Mouse (Mus musculus) urinary bladder, postnatal 0 days (tissue): Measurements from ENCODE around the gene Nap1l2. TPM values are rescaled to one million over a fixed set of nuclear protein-coding genes. Genes with fewer than 3 reads are reported as not detected.

ENCODE experiments used
- polyA plus RNA-seq: library from polyadenylated mRNA; unstranded; fragments of >200 nt; fragmentation: Nextera tagmentation; extraction: Ambion mirVana; gene quantifications from 2 replicates; pipeline ENCODE4 v1.2.1, GENCODE M21; 2015

The Nap1l2 gene
- 0.24 TPM in 2 replicates for polyA plus RNA-seq

DNA sequence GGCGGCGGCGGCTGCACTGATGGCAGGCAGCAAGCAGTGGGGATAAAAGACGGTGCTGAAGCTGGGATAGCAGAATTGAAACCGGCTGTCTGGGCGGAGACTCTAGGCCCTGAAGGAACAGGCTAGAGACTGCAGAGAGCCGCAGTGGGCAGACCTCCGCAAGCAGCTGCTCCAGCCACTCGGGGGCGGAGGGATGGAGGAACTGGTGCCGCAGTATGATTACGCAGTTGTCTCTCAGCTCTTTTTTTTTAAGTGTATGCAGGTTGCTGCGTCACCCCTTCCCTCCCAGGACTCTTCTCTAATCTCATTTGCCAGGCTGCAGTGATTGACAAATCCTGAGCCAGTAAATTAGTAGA lies at the start of gene Nap1l2:
Gene Nap1l2, minus strand, starts transcription at position 210 of the 356 bp plus-strand sequence.

Other genes starting within 250 kb of the Nap1l2 start
- gene Cdx4, start 134.8 kb upstream of the Nap1l2 start, polyA plus RNA-seq, result not detected in 2 replicates
- gene Chic1, start 169.8 kb upstream of the Nap1l2 start, polyA plus RNA-seq, result 1.5 and 1.7 TPM in 2 replicates
- gene Tsx, start 227.8 kb upstream of the Nap1l2 start, polyA plus RNA-seq, result 0.16 TPM in 1 of 2 replicates, not detected in the other
- gene Gm26992, start 235.4 kb upstream of the Nap1l2 start, polyA plus RNA-seq, result not detected in 2 replicates